Mouse (Mus musculus) layer of hippocampus, postnatal 25 days (tissue): ENCODE results near the gene Alpk3. TPM values are rescaled to one million over a fixed set of nuclear protein-coding genes. Genes with fewer than 3 reads are reported as not detected.
"Not testable (repeated sequence)": the region's sequence is repeated elsewhere in the genome, so short reads cannot be mapped to it uniquely, and the experiment has no call there.

ENCODE experiments used
- DNase-seq, 2 experiments: peaks; one replicate each; pipeline ENCODE4 v3.0.0; 2022; ENCODE audit warnings: mixed read lengths in 2 of 2, low spot score in 1 of 2; ENCODE audit errors: extremely low spot score in 1 of 2
- total RNA-seq, 2 experiments: library from RNA; stranded (reverse); gene quantifications; 2 replicates each; pipeline ENCODE4 v1.2.3; 2021

The Alpk3 gene
- total RNA-seq, 2 experiments from 2014 or later, result 0.68 to 1.1 TPM

GRCm38 (mm10) chr7:81125215-81126175 is 68.1 kb downstream of the Alpk3 start:
- no peak for DNase-seq

GRCm38 (mm10) chr7:81131864-81132263 is 74.5 kb downstream of the Alpk3 start:
- no peak for DNase-seq

- no peak for DNase-seq
Measured at GRCm38 (mm10) chr7:81132851-81133279, 75.5 kb downstream of the Alpk3 start.

DNA sequence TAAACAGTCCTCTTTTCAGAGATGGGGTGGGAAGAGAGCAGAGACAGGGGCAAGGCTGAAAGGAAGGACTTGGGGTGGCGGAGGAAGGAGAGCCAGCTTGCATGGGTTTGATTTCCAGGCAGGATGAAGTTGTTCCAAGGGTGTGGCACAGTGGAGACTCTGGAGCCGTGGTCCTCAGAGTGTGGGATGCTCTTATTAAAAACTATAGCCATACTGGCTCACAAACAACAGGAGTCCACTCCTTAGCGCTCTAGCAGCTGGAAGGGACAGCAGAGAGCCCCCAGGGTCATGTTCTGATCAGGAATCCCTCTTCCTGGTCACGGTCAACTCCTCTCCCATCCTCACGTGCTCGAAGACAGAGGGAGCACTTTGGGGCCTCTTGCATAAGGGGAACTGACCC is 76.0 kb downstream of the Alpk3 start:
- no peak for DNase-seq

DNA sequence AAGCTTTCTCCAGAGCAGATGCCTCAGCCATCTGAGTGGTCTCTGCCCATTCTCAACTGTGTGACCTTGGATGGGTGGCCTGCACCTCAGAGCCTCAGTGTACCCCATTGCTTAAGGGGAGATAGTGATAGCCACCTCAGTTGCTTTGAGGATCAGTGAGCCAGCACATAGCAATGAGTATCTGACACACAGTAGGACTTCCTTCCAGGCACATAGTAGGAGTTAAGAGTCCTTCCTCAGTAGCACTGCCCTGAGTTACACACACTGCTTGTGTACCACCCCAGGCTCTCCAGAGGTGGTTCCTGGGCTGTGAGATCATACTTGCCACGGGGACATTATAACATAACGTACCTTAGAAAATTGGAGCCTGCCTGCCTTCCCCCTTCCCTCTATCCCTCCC is 76.5 kb downstream of the Alpk3 start:
- no peak for DNase-seq

GRCm38 (mm10) chr7:81134614-81135067 is 77.2 kb downstream of the Alpk3 start:
- DNase-seq, result peak; percentile 21 to 26

- DNase-seq, result no peak
Measured at GRCm38 (mm10) chr7:81137292-81137691, 79.9 kb downstream of the Alpk3 start.

DNA sequence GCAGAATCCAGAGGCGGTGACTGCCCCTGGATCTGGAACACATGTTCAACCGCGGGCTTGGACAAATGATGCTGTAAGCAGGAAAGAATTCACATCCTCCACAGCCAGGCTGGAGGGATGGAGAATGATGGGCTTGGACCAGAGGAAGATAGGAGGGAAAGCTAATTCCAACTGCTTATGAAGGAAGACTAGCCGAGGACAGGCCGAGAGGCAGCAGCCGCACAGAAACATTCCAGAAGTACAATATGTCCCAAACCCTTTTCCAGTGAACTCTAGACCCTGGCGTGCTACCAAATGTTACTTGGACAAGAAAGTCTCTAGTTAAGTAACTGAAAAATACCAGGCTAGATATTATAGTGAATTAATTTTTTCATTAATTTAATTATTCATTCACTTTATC is 81.7 kb downstream of the Alpk3 start:
- no peak for DNase-seq

DNA sequence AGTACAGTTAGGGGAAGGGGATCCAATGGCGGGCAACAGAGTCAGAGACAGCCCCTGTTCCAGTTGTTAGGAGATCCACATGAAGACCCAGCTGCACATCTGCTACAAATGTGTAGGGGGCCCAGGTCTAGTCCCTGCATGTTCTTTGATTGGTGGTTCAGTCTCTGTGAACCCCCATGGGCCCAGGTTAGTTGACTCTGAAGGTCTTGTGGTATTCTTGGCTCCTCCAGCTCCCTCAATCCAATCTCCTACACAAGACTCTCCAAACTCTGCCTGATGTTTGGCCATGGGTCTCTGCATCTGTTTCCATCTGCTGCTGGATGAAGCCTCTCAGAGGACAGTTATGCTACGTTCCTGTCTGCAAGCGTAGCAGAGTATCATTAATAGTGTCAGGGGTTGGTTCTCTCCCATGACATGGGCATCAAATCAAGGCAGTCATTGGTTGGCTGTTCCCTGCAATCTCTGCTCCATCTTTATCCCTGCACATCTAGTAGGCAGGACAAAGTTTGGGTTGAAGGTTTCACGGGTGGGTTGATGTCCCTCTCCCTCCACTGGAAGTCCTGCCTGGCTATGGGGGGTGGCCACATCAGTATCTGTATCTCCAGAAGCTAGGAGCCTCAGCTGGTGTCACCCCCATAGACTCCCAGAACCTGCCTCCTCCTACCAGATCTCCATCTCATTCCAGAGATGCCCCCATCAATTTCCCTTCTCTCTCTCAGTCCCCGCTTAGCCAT is 82.4 kb downstream of the Alpk3 start:
- no peak for DNase-seq

GRCm38 (mm10) chr7:81141541-81141940 is 84.1 kb downstream of the Alpk3 start:
- no peak for DNase-seq

DNA sequence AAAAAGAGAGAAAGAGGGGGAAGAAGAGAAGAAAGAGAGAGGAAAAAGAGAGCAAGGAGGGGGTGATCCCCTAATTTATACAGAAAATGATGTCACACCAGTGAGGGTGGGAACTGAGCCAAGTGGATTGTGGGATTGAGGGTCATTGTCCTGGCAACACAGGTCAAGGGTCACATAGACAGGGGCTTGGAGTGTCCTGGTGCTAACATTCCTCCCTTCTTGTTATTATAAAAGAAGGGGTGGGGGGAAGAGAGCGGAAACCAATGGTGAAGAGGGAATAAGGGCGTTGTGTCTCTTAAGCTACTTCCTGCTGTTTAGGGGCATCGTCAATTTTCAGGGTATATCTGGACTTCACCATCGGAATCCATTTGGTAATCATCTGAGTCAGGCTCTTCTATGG is 85.7 kb downstream of the Alpk3 start:
- not testable (repeated sequence) for DNase-seq

GRCm38 (mm10) chr7:81149759-81150158 is 92.4 kb downstream of the Alpk3 start:
- DNase-seq, result no peak

- no peak for DNase-seq
Measured at GRCm38 (mm10) chr7:81151216-81151615, 93.8 kb downstream of the Alpk3 start.

GRCm38 (mm10) chr7:81152306-81152705 is 94.9 kb downstream of the Alpk3 start:
- DNase-seq, result no peak

GRCm38 (mm10) chr7:81152826-81153225 is 95.4 kb downstream of the Alpk3 start:
- DNase-seq, result no peak

DNA sequence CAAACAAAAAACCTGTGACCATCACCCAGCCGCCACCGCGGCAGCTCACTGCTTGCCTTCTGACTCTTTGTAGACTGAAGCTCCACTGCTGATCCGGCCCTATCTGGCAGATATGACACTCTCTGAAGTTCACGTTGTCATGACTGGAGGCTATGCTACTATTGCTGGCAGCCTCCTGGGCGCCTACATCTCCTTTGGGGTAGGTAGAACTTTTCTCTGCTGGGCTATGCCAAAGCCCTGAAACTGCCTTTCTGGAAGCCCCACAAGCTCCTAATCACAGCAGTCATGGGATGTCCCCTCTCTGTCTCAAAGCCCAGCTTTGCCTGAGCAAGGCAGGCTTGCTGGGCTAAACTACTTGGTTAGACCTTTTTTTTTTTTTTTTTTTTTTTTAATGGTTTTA is 95.9 kb downstream of the Alpk3 start:
- DNase-seq, result no peak

GRCm38 (mm10) chr7:81154244-81154643 is 96.8 kb downstream of the Alpk3 start:
- not testable (repeated sequence) for DNase-seq

DNA sequence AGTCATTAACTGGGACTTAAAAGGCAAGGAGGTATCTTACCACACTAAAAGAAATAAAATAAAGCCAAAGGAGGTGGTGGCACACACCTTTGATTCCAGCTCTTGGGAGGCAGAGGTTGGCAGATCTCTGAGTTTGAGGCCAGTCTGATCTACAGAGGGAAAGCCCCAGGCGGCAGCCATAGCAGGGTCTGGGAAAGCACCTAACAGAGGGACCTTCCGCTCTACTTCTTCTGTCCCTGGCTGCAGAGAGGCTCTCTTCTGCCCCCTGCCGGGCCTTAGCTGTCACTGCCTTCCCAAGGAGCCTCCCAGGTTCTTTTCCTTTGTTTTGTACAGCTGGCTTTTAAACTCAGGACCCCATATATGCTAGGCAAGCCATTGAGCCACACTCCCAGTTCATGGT is 97.6 kb downstream of the Alpk3 start:
- peak in 1 of 2 experiments; percentile 54 for DNase-seq
